8 mouse cellular contexts compared by ENCODE assay signal in the genomic region with DNA sequence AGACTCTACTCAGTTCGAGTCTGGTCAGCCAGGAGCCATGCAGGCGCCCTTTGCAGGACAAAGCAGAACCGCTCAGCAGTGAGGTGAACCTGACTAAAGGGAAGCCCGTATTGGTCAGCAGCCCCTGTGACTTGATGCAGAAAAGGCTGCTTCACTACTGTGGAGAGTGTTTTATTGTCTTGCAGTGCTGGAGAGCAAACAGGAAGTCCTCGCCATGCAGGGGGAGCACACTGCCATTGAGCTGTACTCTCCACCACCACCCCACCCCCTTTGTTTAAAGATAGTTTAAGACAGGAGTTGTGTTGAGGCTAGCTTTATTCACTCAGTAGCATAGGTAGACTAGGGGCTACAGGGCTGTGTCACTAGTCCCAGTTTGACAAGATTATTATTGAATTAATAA. TPM values are rescaled to one million over a fixed set of nuclear protein-coding genes. Genes with fewer than 3 reads are reported as not detected.
DNase-seq lines count a peak whose midpoint lies in the region; ATAC-seq lines count a peak whose summit lies in the region.

Gene Pole4, minus strand, starts transcription at position 145 of the 400 bp plus-strand sequence.

- no peak within 1 kb of the TSS for H3K27ac ChIP-seq in kidney, embryonic 16.5 days (ENCODE audit: low read length)
- H3K27ac ChIP-seq in intestine, embryonic 16.5 days (ENCODE audit: low read length): no peak within 1 kb of the TSS
- H3K27ac ChIP-seq in midbrain, embryonic 10.5 days (replicated peaks): no peak within 1 kb of the TSS

- 80% methylated on average over 5 of the region's 5 CpGs for WGBS in kidney, embryonic 16.5 days
- WGBS in intestine, embryonic 16.5 days: 68% methylated on average over 5 of the region's 5 CpGs
- WGBS in midbrain, embryonic 10.5 days: 92% methylated on average over 5 of the region's 5 CpGs

- H3K27me3 ChIP-seq in kidney, embryonic 16.5 days (ENCODE audit: insufficient read depth, low read length): no peaks in the 10 kb centered on the region
- no peaks in the 10 kb centered on the region for H3K27me3 ChIP-seq in intestine, embryonic 16.5 days (replicated peaks; ENCODE audit: control insufficient read depth, insufficient read depth, low read length)
- 0 out of 2 replicates have a peak, but pooled peaks cover 6% of the 10 kb centered on the region for H3K27me3 ChIP-seq in midbrain, embryonic 10.5 days (ENCODE audit: low read depth, poor library complexity, severe bottlenecking)

- H3K4me1 ChIP-seq in kidney, embryonic 16.5 days (ENCODE audit: insufficient read depth, low read length): no peaks in the 10 kb centered on the region
- no peaks in the 10 kb centered on the region for H3K4me1 ChIP-seq in intestine, embryonic 16.5 days (ENCODE audit: control insufficient read depth, insufficient read depth, low read length)
- peaks cover 13% of the 10 kb centered on the region for H3K4me1 ChIP-seq in midbrain, embryonic 10.5 days

- no peaks in the 10 kb centered on the region for H3K9me3 ChIP-seq in kidney, embryonic 16.5 days (ENCODE audit: low read length)
- no peaks in the 10 kb centered on the region for H3K9me3 ChIP-seq in intestine, embryonic 16.5 days (ENCODE audit: control insufficient read depth, low read length)
- no peaks in the 10 kb centered on the region for H3K9me3 ChIP-seq in midbrain, embryonic 10.5 days (replicated peaks)

- H3K4me2 ChIP-seq in kidney, embryonic 16.5 days (replicated peaks; ENCODE audit: low read depth, low read length): no peak within 1 kb of the TSS
- no peak within 1 kb of the TSS for H3K4me2 ChIP-seq in intestine, embryonic 16.5 days (ENCODE audit: low read depth, low read length)

- no peaks in the 10 kb centered on the region for H3K36me3 ChIP-seq in kidney, embryonic 16.5 days (ENCODE audit: insufficient read depth, low read length)
- H3K36me3 ChIP-seq in intestine, embryonic 16.5 days (ENCODE audit: control insufficient read depth, insufficient read depth, low read length): no peaks in the 10 kb centered on the region
- H3K36me3 ChIP-seq in midbrain, embryonic 10.5 days: no peaks in the 10 kb centered on the region

- ATAC-seq in kidney, embryonic 16.5 days (ENCODE audit: low FRiP score, low TSS enrichment): no peak
- ATAC-seq in intestine, embryonic 16.5 days: no peak

- no peak for DNase-seq in kidney, adult 9 months
- DNase-seq in adrenal gland, postnatal 36 days: no peak
- no peak for DNase-seq in gastrocnemius, postnatal 25 days
- DNase-seq in midbrain, embryonic 10.5 days (ENCODE audit: low spot score): no peak
- no peak for DNase-seq in frontal cortex, postnatal 36 days (ENCODE audit: low spot score in 2 of 2)
- no peak for DNase-seq in urinary bladder, postnatal 14 days (ENCODE audit: low spot score)

- no peak within 1 kb of the TSS for H3K4me3 ChIP-seq in kidney, embryonic 16.5 days (ENCODE audit: low read length)
- H3K4me3 ChIP-seq in intestine, embryonic 16.5 days (ENCODE audit: low read length): no peak within 1 kb of the TSS
- H3K4me3 ChIP-seq in midbrain, embryonic 10.5 days: no peak within 1 kb of the TSS

- no peak within 1 kb of the TSS for H3K9ac ChIP-seq in kidney, embryonic 16.5 days (replicated peaks; ENCODE audit: low read length)
- H3K9ac ChIP-seq in intestine, embryonic 16.5 days (ENCODE audit: low read depth, low read length): no peak within 1 kb of the TSS

RNA-seq across cellular contexts. Expression of gene Pole4, which starts in this region (rescaled TPM):
- 103 TPM in 2 replicates for polyA plus RNA-seq in kidney, embryonic 16.5 days (2015; fragmentation: Nextera tagmentation; extraction: Ambion mirVana)
- total RNA-seq in adrenal gland, postnatal 36 days (2021): 10 to 100 TPM; 43.1 to 50.3 TPM
- 10 to 100 TPM; 17.2 to 19.3 TPM for total RNA-seq in gastrocnemius, postnatal 25 days (2021)
- polyA plus RNA-seq in intestine, embryonic 16.5 days (2015; fragmentation: Nextera tagmentation; extraction: Ambion mirVana): 80.1 and 82.6 TPM in 2 replicates
- 93.1 and 96.4 TPM in 2 replicates for polyA plus RNA-seq in midbrain, embryonic 10.5 days (2016; fragmentation: Nextera tagmentation; extraction: Ambion mirVana)
